Mouse (Mus musculus) hindbrain, embryonic 12.5 days (tissue): Measurements from ENCODE around the gene Bcdin3d. TPM values are rescaled to one million over a fixed set of nuclear protein-coding genes. Genes with fewer than 3 reads are reported as not detected.
A peak's percentile ranks its signal among the peaks of the same experiment; 100 is the strongest.

ENCODE experiments used
- ATAC-seq: fragments of 200-750 bp; cut with Nextera tagmentation; 2 replicates; pipeline ENCODE4 v1.8.0; 2017; ENCODE audit warnings: moderate TSS enrichment; ENCODE audit not compliant: low FRiP score
- H3K27ac ChIP-seq: fragments of 300-500 bp; sonication (generic); 2 replicates; pipeline ENCODE4 v1.5.1; 2016; ENCODE audit warnings: mild to moderate bottlenecking
- H3K27me3 ChIP-seq: fragments of 300-500 bp; sonication (generic); 2 replicates; pipeline ENCODE4 v1.6.1; 2016; ENCODE audit warnings: mild to moderate bottlenecking
- H3K36me3 ChIP-seq: fragments of 300-500 bp; sonication (generic); 2 replicates; pipeline ENCODE4 v1.6.1; 2016; ENCODE audit warnings: mild to moderate bottlenecking
- H3K4me1 ChIP-seq: fragments of 300-500 bp; sonication (generic); 2 replicates; pipeline ENCODE4 v1.6.1; 2016
- H3K4me2 ChIP-seq: fragments of 300-500 bp; sonication (generic); replicated peaks from 2 replicates; pipeline ENCODE4 v1.6.1; 2016; ENCODE audit warnings: mild to moderate bottlenecking
- H3K4me3 ChIP-seq: fragments of 300-500 bp; sonication (generic); 2 replicates; pipeline ENCODE4 v1.5.1; 2016; ENCODE audit warnings: mild to moderate bottlenecking
- H3K9ac ChIP-seq: fragments of 300-500 bp; sonication (generic); 2 replicates; pipeline ENCODE4 v1.6.1; 2016; ENCODE audit warnings: mild to moderate bottlenecking, moderate library complexity
- H3K9me3 ChIP-seq: fragments of 300-500 bp; sonication (generic); replicated peaks from 2 replicates; pipeline ENCODE4 v1.6.1; 2016; ENCODE audit warnings: mild to moderate bottlenecking
- WGBS: fragments of 180-500 bp; shearing (Covaris S2); methylation state at CpG from one replicate; pipeline ENCODE4 v1.1.7; 2016; 5-methylcytosine and 5-hydroxymethylcytosine counted together
- polyA plus RNA-seq: library from polyadenylated mRNA; unstranded; fragments of >200 nt; fragmentation: Nextera tagmentation; extraction: Ambion mirVana; gene quantifications from 2 replicates; pipeline ENCODE4 v1.2.1, GENCODE M21; 2016

Gene Bcdin3d
- polyA plus RNA-seq, 1 experiment from 2014 or later: 18.9 TPM

DNA sequence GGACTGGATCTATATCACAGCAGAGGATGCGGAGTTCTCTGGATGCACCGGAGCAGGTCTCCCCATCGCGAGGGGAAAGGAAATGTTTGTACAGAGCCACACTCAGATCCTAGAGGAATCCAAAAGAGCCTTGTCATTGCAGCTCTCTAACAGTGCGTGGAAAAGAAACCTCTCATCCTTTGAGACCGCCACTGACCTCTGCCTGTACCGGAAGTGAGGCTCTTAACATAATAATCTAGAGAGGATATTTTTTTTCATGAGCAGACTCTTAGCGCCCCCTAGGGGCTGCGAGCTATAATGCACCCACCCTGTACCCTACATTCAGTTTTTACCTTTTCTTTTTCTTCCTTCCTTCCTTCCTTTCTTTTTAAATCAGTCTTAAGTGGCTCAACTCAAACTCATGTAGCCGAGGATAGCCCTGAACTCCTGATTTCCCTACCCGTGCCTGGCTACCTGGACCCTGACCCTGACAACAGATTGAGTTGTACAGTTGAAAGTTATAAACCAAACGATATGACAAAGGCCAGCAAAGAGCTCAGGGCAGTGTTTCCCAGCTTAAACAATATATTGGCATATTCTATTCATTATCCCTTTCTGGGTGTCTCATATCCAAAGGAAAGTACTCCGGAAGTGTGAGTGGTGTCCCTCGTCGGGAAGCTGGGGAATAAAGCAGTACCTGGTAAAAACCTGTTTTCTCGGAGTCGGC is 3.4 kb downstream of the Bcdin3d start:
- H3K27ac ChIP-seq: no peak overlapping the region
- H3K9ac ChIP-seq: no peak overlapping the region

GRCm38 (mm10) chr15:99470224-99470761 is 4.2 kb downstream of the Bcdin3d start:
- H3K4me3 ChIP-seq: no peak overlapping the region
- no peaks in the 10 kb centered on the region for H3K27me3 ChIP-seq
- 0 out of 2 replicates have a peak, but pooled peaks cover 11% of the 10 kb centered on the region for H3K36me3 ChIP-seq
- ATAC-seq: no peak
- H3K4me1 ChIP-seq: peaks cover 11% of the 10 kb centered on the region
- H3K9ac ChIP-seq: no peak overlapping the region
- no peak overlapping the region for H3K4me2 ChIP-seq
- H3K9me3 ChIP-seq: no peaks in the 10 kb centered on the region
- 92% methylated on average over 31 of the region's 31 CpGs for WGBS
- no peak overlapping the region for H3K27ac ChIP-seq

More for the DNA sequence above, 3.4 kb downstream of the Bcdin3d start:
- 62% methylated on average over 17 of the region's 17 CpGs for WGBS
- no peaks in the 10 kb centered on the region for H3K27me3 ChIP-seq
- peaks cover 11% of the 10 kb centered on the region for H3K4me1 ChIP-seq
- H3K9me3 ChIP-seq: no peaks in the 10 kb centered on the region
- no peak overlapping the region for H3K4me2 ChIP-seq
- ATAC-seq: no peak
- H3K4me3 ChIP-seq: no peak overlapping the region
- 0 out of 2 replicates have a peak, but pooled peaks cover 11% of the 10 kb centered on the region for H3K36me3 ChIP-seq

- WGBS: 96% methylated on average over 4 of the region's 4 CpGs
- Histone ChIP-seq H3K9me3 (no peaks in the 10 kb centered on the region), H3K4me2 (no peak overlapping the region), H3K36me3 (0 out of 2 replicates have a peak, but pooled peaks cover 11% of the 10 kb centered on the region), H3K9ac (no peak overlapping the region), H3K27ac (no peak overlapping the region), H3K27me3 (no peaks in the 10 kb centered on the region), H3K4me3 (no peak overlapping the region), H3K4me1 (peaks cover 7% of the 10 kb centered on the region)
- no peak for ATAC-seq
Measured at GRCm38 (mm10) chr15:99469736-99470135, 4.8 kb downstream of the Bcdin3d start.

DNA sequence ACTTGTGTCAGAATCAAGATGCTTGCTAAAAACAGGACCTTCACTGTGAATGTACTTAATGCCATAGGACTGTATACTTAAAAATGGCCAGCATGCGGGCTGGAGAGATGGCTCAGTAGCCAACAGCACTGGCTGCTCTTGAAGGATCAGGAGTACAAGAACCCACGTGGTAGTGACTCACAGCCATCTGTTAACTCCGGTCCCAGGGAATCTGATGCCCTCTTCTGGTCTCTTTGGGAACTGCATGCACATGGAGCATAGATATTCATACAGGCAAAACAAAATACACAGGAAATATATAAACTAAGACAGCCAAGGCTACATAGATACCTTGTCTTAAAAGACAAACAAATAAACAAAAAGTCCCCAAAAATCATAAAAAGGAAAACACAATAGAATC is 5.5 kb downstream of the Bcdin3d start:
- Histone ChIP-seq H3K27ac (no peak overlapping the region), H3K4me1 (peaks cover 7% of the 10 kb centered on the region), H3K4me2 (no peak overlapping the region), H3K9ac (no peak overlapping the region), H3K27me3 (no peaks in the 10 kb centered on the region), H3K36me3 (0 out of 2 replicates have a peak, but pooled peaks cover 11% of the 10 kb centered on the region), H3K9me3 (no peaks in the 10 kb centered on the region), H3K4me3 (no peak overlapping the region)
- ATAC-seq: no peak
- WGBS: 48% methylated on average over 3 of the region's 3 CpGs

DNA sequence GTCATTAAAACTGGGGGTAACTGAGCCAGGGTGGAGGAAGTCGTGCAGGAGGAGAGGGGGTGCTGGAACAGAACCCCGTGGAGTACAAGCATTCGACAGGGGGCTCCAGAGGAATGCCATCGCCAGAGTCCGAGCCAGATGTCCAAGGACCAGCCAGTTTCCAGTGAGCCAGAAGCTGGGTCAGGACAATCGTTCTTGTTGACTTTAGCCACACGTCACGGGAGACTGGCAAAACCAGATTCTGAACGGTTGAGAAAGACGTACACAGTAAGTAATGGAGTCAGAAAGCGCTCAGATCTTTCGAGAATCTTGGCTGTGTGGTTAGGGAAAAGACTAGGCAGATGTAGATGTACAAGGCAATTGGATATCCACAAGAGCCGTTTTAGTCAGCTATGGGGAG is 11.3 kb downstream of the Bcdin3d start:
- H3K4me3 ChIP-seq: no peak overlapping the region
- no peak overlapping the region for H3K9ac ChIP-seq
- peaks cover 5% of the 10 kb centered on the region for H3K4me1 ChIP-seq
- no peaks in the 10 kb centered on the region for H3K9me3 ChIP-seq
- H3K27me3 ChIP-seq: no peaks in the 10 kb centered on the region
- H3K36me3 ChIP-seq: no peaks in the 10 kb centered on the region
- H3K4me2 ChIP-seq: no peak overlapping the region
- no peak for ATAC-seq
- no peak overlapping the region for H3K27ac ChIP-seq
- WGBS: 71% methylated on average over 13 of the region's 13 CpGs

- H3K4me2 ChIP-seq: peak within 1 kb of the TSS; percentile 80
- H3K36me3 ChIP-seq: no peaks in the 10 kb centered on the region; the same call in 1 of the 2 replicates
- H3K27me3 ChIP-seq: no peaks in the 10 kb centered on the region
- peak within 1 kb of the TSS; percentile 88 for H3K4me3 ChIP-seq
- no peaks in the 10 kb centered on the region for H3K9me3 ChIP-seq
- peaks cover 45% of the 10 kb centered on the region for H3K4me1 ChIP-seq
- ATAC-seq: peak; percentile 94
- peak within 1 kb of the TSS; percentile 87 for H3K27ac ChIP-seq
- peak within 1 kb of the TSS; percentile 82 for H3K9ac ChIP-seq
- WGBS: under 1% methylated on average over 40 of the region's 45 CpGs
Measured at GRCm38 (mm10) chr15:99457606-99458401, 16.7 kb downstream of the Bcdin3d start, which contains the start of gene Nckap5l. Gene Nckap5l, minus strand, starts transcription at chr15:99457748.

DNA sequence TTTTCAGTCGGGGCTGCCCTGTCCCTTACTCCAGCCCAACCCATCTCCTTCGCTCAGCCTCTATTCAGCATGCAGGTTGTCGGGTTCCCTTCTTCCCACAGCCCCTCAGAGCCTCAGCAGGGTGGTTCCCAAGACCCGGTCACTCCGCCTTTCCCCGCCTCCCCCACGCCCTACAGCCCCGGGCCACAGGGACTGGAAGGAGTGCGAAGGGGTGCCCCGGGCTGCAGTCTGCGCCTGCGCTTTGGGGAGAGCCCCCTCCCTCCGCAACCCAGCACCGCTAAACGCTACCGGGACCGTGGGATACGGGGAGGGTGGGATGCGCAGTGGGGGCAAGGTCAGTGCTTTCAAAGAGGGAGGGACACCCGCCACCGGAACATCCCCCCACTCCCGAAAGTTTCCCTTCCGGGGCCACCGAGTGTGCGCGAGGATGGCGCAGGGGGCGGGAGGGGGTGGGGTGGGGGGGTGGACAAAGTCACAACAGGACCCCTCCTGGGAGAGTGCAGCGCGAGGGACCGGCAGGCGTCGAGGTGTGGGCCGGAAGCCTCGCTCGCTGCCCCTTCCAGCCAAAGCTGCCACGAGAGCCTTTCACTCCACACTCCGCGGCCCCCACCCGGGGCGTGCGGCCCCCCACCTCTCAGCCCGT is 17.4 kb downstream of the Bcdin3d start:
- H3K9ac ChIP-seq: peak overlapping the region; percentile 82
- peak overlapping the region; percentile 80 for H3K4me2 ChIP-seq
- under 1% methylated on average over 38 of the region's 43 CpGs for WGBS
- H3K27me3 ChIP-seq: no peaks in the 10 kb centered on the region
- peaks cover 45% of the 10 kb centered on the region for H3K4me1 ChIP-seq
- no peaks in the 10 kb centered on the region; the same call in 1 of the 2 replicates for H3K36me3 ChIP-seq
- peak; percentile 77 for ATAC-seq
- peak overlapping the region; percentile 88 for H3K4me3 ChIP-seq
- no peaks in the 10 kb centered on the region for H3K9me3 ChIP-seq
- H3K27ac ChIP-seq: peak overlapping the region; percentile 87

- H3K4me2 ChIP-seq: peak overlapping the region; percentile 80
- H3K4me3 ChIP-seq: peak overlapping the region; percentile 88
- peak; percentile 6; the same call in 1 of the 2 replicates for ATAC-seq
- peak overlapping the region; percentile 82 for H3K9ac ChIP-seq
- 18% methylated on average over 7 of the region's 7 CpGs for WGBS
- no peaks in the 10 kb centered on the region; the same call in 1 of the 2 replicates for H3K36me3 ChIP-seq
- H3K4me1 ChIP-seq: peaks cover 45% of the 10 kb centered on the region
- H3K9me3 ChIP-seq: no peaks in the 10 kb centered on the region
- no peaks in the 10 kb centered on the region for H3K27me3 ChIP-seq
- H3K27ac ChIP-seq: peak overlapping the region; percentile 87
Measured at GRCm38 (mm10) chr15:99456338-99456962, 18.1 kb downstream of the Bcdin3d start.

- peak overlapping the region; percentile 42 for H3K9ac ChIP-seq
- H3K4me1 ChIP-seq: peaks cover 45% of the 10 kb centered on the region
- no peaks in the 10 kb centered on the region for H3K9me3 ChIP-seq
- H3K36me3 ChIP-seq: peaks cover 3% of the 10 kb centered on the region; the same call in 1 of the 2 replicates
- H3K4me2 ChIP-seq: peak overlapping the region; percentile 25
- WGBS: 82% methylated on average over 3 of the region's 3 CpGs
- H3K4me3 ChIP-seq: no peak overlapping the region
- ATAC-seq: no peak
- H3K27ac ChIP-seq: 0 out of 2 replicates have a peak overlapping the region, but pooled peaks have one; percentile 8
- H3K27me3 ChIP-seq: no peaks in the 10 kb centered on the region
Measured at GRCm38 (mm10) chr15:99455415-99455814, 19.1 kb downstream of the Bcdin3d start.

- peaks cover 45% of the 10 kb centered on the region for H3K4me1 ChIP-seq
- H3K27ac ChIP-seq: 0 out of 2 replicates have a peak overlapping the region, but pooled peaks have one; percentile 8
- H3K9ac ChIP-seq: no peak overlapping the region; the same call in 1 of the 2 replicates
- H3K4me3 ChIP-seq: no peak overlapping the region
- WGBS: 76% methylated on average over 7 of the region's 7 CpGs
- H3K27me3 ChIP-seq: no peaks in the 10 kb centered on the region
- no peak for ATAC-seq
- peaks cover 3% of the 10 kb centered on the region; the same call in 1 of the 2 replicates for H3K36me3 ChIP-seq
- H3K9me3 ChIP-seq: no peaks in the 10 kb centered on the region
- peak overlapping the region; percentile 25; the same call in 1 of the 2 replicates for H3K4me2 ChIP-seq
Measured at GRCm38 (mm10) chr15:99454585-99455279, 19.8 kb downstream of the Bcdin3d start.
